Mouse (Mus musculus) neural tube, embryonic 11.5 days (tissue): Measurements from ENCODE around the gene Akr1b3. TPM values are rescaled to one million over a fixed set of nuclear protein-coding genes. Genes with fewer than 3 reads are reported as not detected.
A peak's percentile ranks its signal among the peaks of the same experiment; 100 is the strongest.

ENCODE experiments used
- ATAC-seq: fragments of 200-750 bp; cut with Nextera tagmentation; 2 replicates; pipeline ENCODE4 v1.8.0; 2017; ENCODE audit warnings: moderate number of reproducible peaks, mild to moderate bottlenecking, moderate TSS enrichment, moderate library complexity; ENCODE audit not compliant: insufficient read depth, low FRiP score, low TSS enrichment
- DNase-seq: peaks from one replicate; pipeline ENCODE4 v3.0.0-alpha.2; 2015; ENCODE audit warnings: low spot score
- H3K27ac ChIP-seq: fragments of 300-500 bp; sonication (generic); 2 replicates; pipeline ENCODE4 v1.5.1; 2014; ENCODE audit warnings: low read depth, mild to moderate bottlenecking, low read length
- H3K27me3 ChIP-seq: fragments of 300-500 bp; sonication (generic); 2 replicates; pipeline ENCODE4 v1.6.1; 2014; ENCODE audit warnings: mild to moderate bottlenecking, low read length, mixed read lengths; ENCODE audit not compliant: control insufficient read depth, insufficient read depth
- H3K36me3 ChIP-seq: fragments of 300-500 bp; sonication (generic); 2 replicates; pipeline ENCODE4 v1.6.1; 2014; ENCODE audit warnings: mild to moderate bottlenecking, low read length, moderate library complexity, mixed read lengths; ENCODE audit not compliant: control insufficient read depth, insufficient read depth
- H3K4me1 ChIP-seq: fragments of 300-500 bp; sonication (generic); 2 replicates; pipeline ENCODE4 v1.6.1; 2014; ENCODE audit warnings: low read length, mixed read lengths; ENCODE audit not compliant: control insufficient read depth, insufficient read depth
- H3K4me2 ChIP-seq: fragments of 300-500 bp; sonication (generic); 2 replicates; pipeline ENCODE4 v1.6.1; 2014; ENCODE audit warnings: low read depth, mild to moderate bottlenecking, moderate library complexity
- H3K4me3 ChIP-seq: fragments of 300-500 bp; sonication (generic); 2 replicates; pipeline ENCODE4 v1.5.1; 2014; ENCODE audit warnings: low read depth, low read length
- H3K9ac ChIP-seq: fragments of 300-500 bp; sonication (generic); 2 replicates; pipeline ENCODE4 v1.6.1; 2014; ENCODE audit warnings: mild to moderate bottlenecking, low read length
- H3K9me3 ChIP-seq: fragments of 300-500 bp; sonication (generic); 2 replicates; pipeline ENCODE4 v1.6.1; 2016; ENCODE audit warnings: low read length; ENCODE audit not compliant: control insufficient read depth
- WGBS: fragments of 180-500 bp; shearing (Covaris S2); extraction: QIAGEN DNeasy Blood & Tissue Kit; methylation state at CpG from one replicate; pipeline ENCODE4 v1.1.7; 2014; 5-methylcytosine and 5-hydroxymethylcytosine counted together
- polyA plus RNA-seq: library from polyadenylated mRNA; unstranded; fragments of >200 nt; fragmentation: Nextera tagmentation; extraction: Ambion mirVana; gene quantifications from 2 replicates; pipeline ENCODE4 v1.2.1, GENCODE M21; 2014

Akr1b3 gene
- polyA plus RNA-seq, 1 experiment from 2014 or later = 206 TPM

GRCm38 (mm10) chr6:34310023-34310595 is 7.2 kb downstream of the Akr1b3 start:
- H3K27me3 ChIP-seq = no peaks in the 10 kb centered on the region
- ATAC-seq (no peak), DNase-seq (no peak)
- 96% methylated on average over 11 of the region's 11 CpGs for WGBS
- peaks cover 6% of the 10 kb centered on the region for H3K36me3 ChIP-seq
- no peak overlapping the region for H3K4me3 ChIP-seq
- H3K4me2 ChIP-seq = no peak overlapping the region
- no peak overlapping the region for H3K9ac ChIP-seq
- no peaks in the 10 kb centered on the region for H3K4me1 ChIP-seq
- H3K9me3 ChIP-seq = no peaks in the 10 kb centered on the region
- no peak overlapping the region for H3K27ac ChIP-seq

GRCm38 (mm10) chr6:34309526-34309925 is 7.8 kb downstream of the Akr1b3 start:
- H3K27ac ChIP-seq = no peak overlapping the region
- no peaks in the 10 kb centered on the region for H3K9me3 ChIP-seq
- H3K4me1 ChIP-seq = no peaks in the 10 kb centered on the region
- H3K4me3 ChIP-seq = no peak overlapping the region
- no peak for DNase-seq
- no peak overlapping the region for H3K9ac ChIP-seq
- no peaks in the 10 kb centered on the region for H3K27me3 ChIP-seq
- H3K4me2 ChIP-seq = no peak overlapping the region
- ATAC-seq = no peak
- WGBS = 92% methylated on average over 6 of the region's 6 CpGs
- H3K36me3 ChIP-seq = peaks cover 6% of the 10 kb centered on the region

GRCm38 (mm10) chr6:34306797-34307196 is 10.5 kb downstream of the Akr1b3 start:
- Histone ChIP-seq H3K36me3 (peaks cover 6% of the 10 kb centered on the region), H3K4me3 (no peak overlapping the region), H3K27me3 (no peaks in the 10 kb centered on the region), H3K9me3 (no peaks in the 10 kb centered on the region), H3K9ac (no peak overlapping the region), H3K27ac (no peak overlapping the region), H3K4me2 (no peak overlapping the region), H3K4me1 (no peaks in the 10 kb centered on the region)
- 87% methylated on average over 6 of the region's 6 CpGs for WGBS
- no peak for DNase-seq
- ATAC-seq = no peak

DNA sequence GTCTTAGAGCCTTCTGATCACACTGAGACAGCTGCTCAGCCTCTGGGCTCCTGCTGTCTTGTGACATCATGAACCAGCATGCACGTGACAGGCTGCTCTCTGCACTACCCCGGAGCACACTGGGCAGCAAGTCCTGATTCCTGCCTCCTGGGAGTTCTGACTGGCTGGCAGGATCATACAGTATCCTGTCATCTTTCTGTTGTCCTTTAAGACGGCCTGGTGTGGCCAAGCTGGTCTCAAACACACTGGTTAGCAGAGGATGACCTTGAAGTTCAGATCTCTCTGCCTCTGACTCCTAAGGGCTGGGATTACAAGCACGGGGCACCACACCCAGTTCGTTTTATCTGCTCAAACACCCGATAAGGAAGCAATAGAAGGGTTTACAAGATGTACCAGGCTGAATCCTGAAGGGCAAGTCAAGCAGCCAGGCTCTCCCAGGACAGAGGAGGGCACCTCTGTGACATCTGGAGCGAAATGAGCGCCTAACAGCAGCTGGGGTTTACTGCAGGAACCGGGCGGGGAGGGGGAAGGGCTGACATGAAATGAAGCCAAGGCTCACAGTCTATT is 12.5 kb downstream of the Akr1b3 start:
- no peak for DNase-seq
- Histone ChIP-seq H3K27me3 (no peaks in the 10 kb centered on the region), H3K4me3 (no peak overlapping the region), H3K4me1 (no peaks in the 10 kb centered on the region), H3K4me2 (no peak overlapping the region), H3K27ac (no peak overlapping the region), H3K9me3 (no peaks in the 10 kb centered on the region), H3K36me3 (peaks cover 3% of the 10 kb centered on the region), H3K9ac (no peak overlapping the region)
- ATAC-seq = no peak
- 81% methylated on average over 10 of the region's 10 CpGs for WGBS

DNA sequence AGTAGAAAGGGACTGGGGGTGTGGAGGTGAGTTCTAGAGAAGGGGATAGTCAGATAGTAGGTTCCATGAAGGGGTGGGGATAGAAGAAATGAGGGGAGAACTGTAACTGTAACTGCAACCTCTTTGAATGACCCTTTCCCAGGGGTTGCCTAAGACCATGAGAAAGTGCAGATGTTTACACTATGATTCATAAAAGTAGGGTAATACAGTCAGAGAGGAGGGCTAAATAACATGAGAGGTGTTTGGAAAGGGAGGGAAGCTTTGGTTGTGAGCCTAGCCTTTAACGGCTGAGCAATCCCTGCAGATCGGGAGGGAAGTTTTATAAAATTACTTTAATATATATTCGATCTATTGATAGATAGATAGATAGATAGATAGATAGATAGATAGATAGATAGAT is 20.2 kb downstream of the Akr1b3 start:
- no peaks in the 10 kb centered on the region for H3K36me3 ChIP-seq
- no peak overlapping the region for H3K4me3 ChIP-seq
- ATAC-seq (no peak), DNase-seq (no peak)
- WGBS = 97% methylated on average over 3 of the region's 3 CpGs
- H3K4me1 ChIP-seq = no peaks in the 10 kb centered on the region
- no peak overlapping the region for H3K4me2 ChIP-seq
- no peaks in the 10 kb centered on the region for H3K9me3 ChIP-seq
- no peak overlapping the region for H3K9ac ChIP-seq
- H3K27ac ChIP-seq = no peak overlapping the region
- H3K27me3 ChIP-seq = no peaks in the 10 kb centered on the region

DNA sequence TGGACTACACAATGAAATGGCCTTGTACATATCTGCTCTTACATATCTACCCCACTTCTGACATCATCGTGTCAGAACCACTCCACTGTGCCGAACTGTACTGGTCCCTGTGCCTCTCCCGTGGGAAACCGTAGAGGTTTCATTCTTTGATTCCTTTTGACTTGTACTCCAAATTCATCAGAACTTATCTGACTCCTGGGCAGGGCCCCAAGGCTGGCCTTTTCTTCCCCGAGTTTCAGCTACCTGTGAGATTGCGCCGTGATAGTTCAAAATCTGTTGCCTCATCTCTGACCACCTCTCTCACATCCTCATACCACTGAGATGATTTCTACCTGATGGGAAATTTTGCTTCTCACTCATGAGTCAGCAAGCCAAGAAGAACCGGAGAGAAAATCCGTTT is 21.8 kb downstream of the Akr1b3 start:
- H3K27ac ChIP-seq = no peak overlapping the region
- H3K4me1 ChIP-seq = no peaks in the 10 kb centered on the region
- WGBS = 95% methylated on average over 9 of the region's 9 CpGs
- no peaks in the 10 kb centered on the region for H3K27me3 ChIP-seq
- no peak for DNase-seq
- H3K4me3 ChIP-seq = no peak overlapping the region
- no peaks in the 10 kb centered on the region for H3K9me3 ChIP-seq
- H3K36me3 ChIP-seq = no peaks in the 10 kb centered on the region
- H3K4me2 ChIP-seq = no peak overlapping the region
- no peak for ATAC-seq
- H3K9ac ChIP-seq = no peak overlapping the region

- ATAC-seq (peak; percentile 72; the same call in 1 of the 2 replicates), DNase-seq (peak; percentile 83)
- H3K27ac ChIP-seq = no peak overlapping the region
- no peaks in the 10 kb centered on the region for H3K27me3 ChIP-seq
- WGBS = 40% methylated on average over 9 of the region's 9 CpGs
- no peaks in the 10 kb centered on the region for H3K36me3 ChIP-seq
- no peaks in the 10 kb centered on the region for H3K9me3 ChIP-seq
- H3K4me3 ChIP-seq = no peak overlapping the region
- H3K4me1 ChIP-seq = no peaks in the 10 kb centered on the region
- H3K4me2 ChIP-seq = no peak overlapping the region
- peak overlapping the region; percentile 53 for H3K9ac ChIP-seq
These were observed 24.3 kb downstream of the Akr1b3 start for GRCm38 (mm10) chr6:34292882-34293487.

GRCm38 (mm10) chr6:34292196-34292881 is 24.9 kb downstream of the Akr1b3 start:
- Histone ChIP-seq H3K9me3 (no peaks in the 10 kb centered on the region), H3K4me2 (no peak overlapping the region), H3K36me3 (no peaks in the 10 kb centered on the region), H3K27me3 (no peaks in the 10 kb centered on the region), H3K4me3 (no peak overlapping the region), H3K9ac (no peak overlapping the region), H3K4me1 (no peaks in the 10 kb centered on the region), H3K27ac (no peak overlapping the region)
- DNase-seq (no peak), ATAC-seq (0 out of 2 replicates have a peak, but pooled peaks have one; percentile 9)
- 67% methylated on average over 11 of the region's 11 CpGs for WGBS
